Mouse (Mus musculus) ES-E14 (cell line): ENCODE data around the gene Cfap97d1.

Experiments
- CHD2 ChIP-seq: IDR thresholded peaks from 2 replicates; pipeline ENCODE4 v1.6.1; 2014; ENCODE audit warnings: mild to moderate bottlenecking, low read depth, low read length, inconsistent platforms
- MAFK ChIP-seq: IDR thresholded peaks from 2 replicates; pipeline ENCODE4 v1.6.1; 2014; ENCODE audit warnings: mild to moderate bottlenecking, low read depth, low read length, inconsistent platforms; ENCODE audit not compliant: insufficient read depth

DNA sequence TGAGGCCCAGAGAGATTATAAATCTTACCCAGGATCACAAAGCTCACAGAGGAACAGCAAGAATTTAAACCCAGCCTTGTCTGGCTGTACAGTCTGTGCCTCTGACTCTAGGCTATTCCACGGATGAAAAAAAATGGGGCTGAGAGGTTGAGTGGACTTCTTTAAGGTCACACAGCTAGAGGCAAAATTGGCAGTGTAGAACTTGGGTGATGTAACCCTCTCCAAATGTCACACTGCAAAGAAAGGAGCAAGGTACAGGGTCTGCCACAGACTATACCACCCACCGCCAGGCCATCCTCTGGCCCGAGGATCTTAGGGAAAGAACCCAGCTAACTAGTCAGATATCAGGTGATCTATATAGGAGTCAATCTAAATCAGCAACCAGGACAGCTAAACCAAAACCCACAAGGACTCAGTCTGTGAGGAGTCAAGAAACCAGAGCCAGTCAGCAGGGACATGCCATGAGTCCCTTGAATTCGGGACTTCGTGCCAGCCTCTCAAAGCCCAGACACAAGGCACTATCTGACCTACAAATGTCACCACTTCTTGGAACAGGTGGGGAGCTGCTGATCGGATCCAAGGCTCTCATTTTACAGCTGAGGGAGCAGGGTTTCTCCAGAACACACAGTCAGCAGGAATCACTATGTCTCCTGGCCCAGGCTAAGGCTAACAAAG lies 40.1 kb downstream of the Cfap97d1 start:
- TF ChIP-seq MAFK (no peak), CHD2 (no peak)
